Mouse (Mus musculus) liver, embryonic 14.5 days (tissue): ENCODE measurements around the gene Mctp2.

ENCODE experiments used
- CTCF ChIP-seq: IDR thresholded peaks from 2 replicates; pipeline ENCODE4 v1.5.1; 2016; ENCODE audit warnings: antibody characterized with exemption, low read depth, control low read depth
- EP300 ChIP-seq: IDR thresholded peaks from 2 replicates; pipeline ENCODE4 v1.6.1; 2016; ENCODE audit warnings: antibody characterized with exemption, low read depth

- TF ChIP-seq CTCF (no peak), EP300 (no peak)
Observed at GRCm38 (mm10) chr7:72294886-72295285, 11.5 kb downstream of the Mctp2 start.
